ENCODE assay signal across 15 mouse cellular contexts in genomic region chr5:101855475-101855874, GRCm38 (mm10).
"Had no signal": no experiment of that assay in that cellular context is flagged by ENCODE, and none has a peak within 500 bp of the region (broad histone marks: within the 10 kb centered on the region; RNA-seq: fewer than 3 reads in every experiment).

No protein-coding gene starts in this region.

- H3K9ac ChIP-seq: intestine, embryonic 15.5 days; liver, embryonic 13.5 days; lung, embryonic 15.5 days had no signal

- H3K4me3 ChIP-seq: intestine, embryonic 15.5 days; layer of hippocampus, adult 2 months; left cerebral cortex, adult 2 months; liver, embryonic 13.5 days; lung, embryonic 15.5 days had no signal

- ATAC-seq: intestine, embryonic 15.5 days had no signal

- H3K27me3 ChIP-seq: intestine, embryonic 15.5 days; liver, embryonic 13.5 days; lung, embryonic 15.5 days had no signal

- H3K4me2 ChIP-seq: intestine, embryonic 15.5 days; liver, embryonic 13.5 days; lung, embryonic 15.5 days; midbrain, embryonic 11.5 days had no signal

- H3K27ac ChIP-seq: intestine, embryonic 15.5 days; layer of hippocampus, adult 2 months; left cerebral cortex, adult 2 months; liver, embryonic 13.5 days; lung, embryonic 15.5 days had no signal

- H3K9me3 ChIP-seq: intestine, embryonic 15.5 days; liver, embryonic 13.5 days; lung, embryonic 15.5 days had no signal

- DNase-seq: kidney, adult 11 months; kidney, adult 8-10 months; kidney, postnatal 25 days; layer of hippocampus, adult 9-11 months; layer of hippocampus, postnatal 36 days; liver, embryonic 13.5 days; midbrain, embryonic 14.5 days; thymus, adult 2 months; thymus, postnatal 14 days; thymus, postnatal 4 days had no signal

- H3K4me1 ChIP-seq: intestine, embryonic 15.5 days; lung, embryonic 15.5 days had no signal
